Mouse (Mus musculus) kidney, adult 18-20 months (tissue): ENCODE data around the gene Rimbp2.

Source experiments
- DNase-seq: peaks from one replicate; pipeline ENCODE4 v3.0.0; 2021

Rimbp2 gene

DNA sequence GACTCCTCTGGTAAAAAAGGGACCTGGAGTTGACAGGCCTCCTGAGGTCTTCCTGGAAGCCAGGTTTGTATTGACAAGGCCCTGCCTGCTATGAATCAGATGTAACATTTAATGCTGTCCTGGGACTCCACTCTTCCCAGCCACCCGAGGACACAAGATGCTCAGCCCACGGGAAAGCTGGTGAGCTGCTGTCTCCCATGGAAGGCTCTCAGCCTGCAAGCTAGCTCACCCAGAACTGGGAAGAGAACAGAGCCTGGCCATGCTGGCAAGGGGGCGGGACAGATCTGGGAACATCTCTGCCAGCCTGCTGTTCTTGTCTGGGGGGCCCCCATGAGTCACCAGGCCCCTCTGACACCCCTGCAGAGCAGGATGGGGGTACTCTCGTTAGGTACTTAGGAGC lies 111.7 kb downstream of the Rimbp2 start:
- DNase-seq, result no peak

DNA sequence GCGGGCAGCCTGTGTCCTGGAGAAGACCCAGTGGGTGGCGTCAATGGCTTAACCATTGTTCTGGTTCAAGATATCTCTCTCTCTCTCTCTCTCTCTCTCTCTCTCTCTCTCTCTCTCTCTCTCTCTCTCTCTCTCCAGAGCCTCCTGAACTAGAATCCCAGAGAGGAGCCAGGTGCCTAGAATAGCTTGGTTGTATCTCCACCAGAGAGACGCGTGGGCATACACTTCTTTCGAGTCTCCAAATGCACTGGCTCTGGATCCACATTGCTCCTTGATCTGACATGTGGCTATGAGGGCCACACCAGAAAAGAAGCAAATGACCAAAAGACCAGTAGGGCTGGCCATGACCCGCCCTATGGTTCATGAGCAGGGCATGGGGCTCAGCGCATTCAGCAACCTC lies 116.2 kb downstream of the Rimbp2 start:
- no peak for DNase-seq

DNA sequence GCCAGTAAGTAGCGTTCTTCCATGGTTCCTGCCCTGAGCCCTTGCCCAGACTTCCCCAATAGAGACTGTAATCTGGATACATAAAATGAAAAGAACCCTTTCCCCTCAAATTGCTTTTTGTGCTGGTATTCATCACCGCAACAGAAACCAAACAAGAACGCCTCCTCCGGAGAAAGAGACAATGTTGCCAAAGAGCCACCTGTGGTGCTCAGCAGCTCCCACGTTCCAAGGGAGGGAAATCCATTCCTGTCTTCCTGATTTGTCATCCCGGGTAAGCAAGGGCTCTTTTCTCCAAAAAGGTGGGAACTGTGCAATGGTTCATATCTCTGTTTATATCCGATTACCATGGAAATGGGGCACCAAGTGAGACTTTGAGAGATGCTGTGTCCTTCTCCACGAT lies 119.2 kb downstream of the Rimbp2 start:
- no peak for DNase-seq

DNA sequence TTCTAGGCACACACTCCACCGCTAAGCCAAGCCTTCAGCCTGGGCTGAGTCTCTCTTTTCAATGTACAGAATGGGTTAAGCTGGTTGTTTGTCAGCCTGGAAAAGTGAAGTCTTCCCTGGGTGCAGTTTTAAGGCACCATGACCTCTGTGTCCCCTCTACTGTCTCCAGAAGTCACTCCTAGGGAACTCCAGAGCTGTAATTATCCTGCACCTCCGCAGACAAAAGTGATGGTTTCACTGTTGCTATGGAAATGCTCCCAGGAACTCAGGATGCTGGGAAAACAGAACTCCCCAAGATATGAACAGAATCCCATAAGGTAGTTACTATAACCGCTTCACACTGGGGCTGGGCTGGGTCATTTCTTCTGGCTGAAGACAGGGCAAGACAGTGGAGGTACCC lies 130.4 kb downstream of the Rimbp2 start:
- no peak for DNase-seq

DNA sequence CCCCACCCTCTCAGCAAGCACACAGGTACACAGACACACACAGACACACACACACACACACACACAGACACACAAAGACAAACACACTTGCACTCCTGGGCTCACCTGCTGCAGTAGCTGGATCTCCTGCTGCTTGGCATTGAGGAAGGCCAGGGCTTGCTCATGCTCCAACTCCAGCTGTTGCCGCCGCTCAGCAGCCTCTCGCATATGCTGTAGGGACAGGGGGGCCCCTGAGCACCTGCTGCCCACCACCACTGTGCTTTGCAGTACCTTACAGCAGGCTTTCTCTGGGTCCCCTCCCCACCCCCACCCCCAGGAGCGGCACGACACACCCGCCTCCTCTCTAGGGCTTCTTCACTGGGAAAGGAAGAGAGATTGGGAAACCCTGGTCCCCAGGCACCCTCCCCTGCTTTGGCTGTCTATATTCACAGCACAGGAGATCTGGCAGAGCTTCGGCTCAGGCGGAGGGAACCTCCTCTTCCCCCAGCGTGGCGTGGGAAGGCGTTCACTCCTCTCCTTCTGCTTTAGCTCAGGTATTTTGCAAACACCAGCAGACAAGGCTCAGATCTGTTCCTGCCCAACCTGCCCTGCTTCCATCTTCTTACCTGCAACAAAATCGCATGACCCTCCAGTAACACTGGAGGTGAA lies 133.5 kb downstream of the Rimbp2 start:
- no peak for DNase-seq

DNA sequence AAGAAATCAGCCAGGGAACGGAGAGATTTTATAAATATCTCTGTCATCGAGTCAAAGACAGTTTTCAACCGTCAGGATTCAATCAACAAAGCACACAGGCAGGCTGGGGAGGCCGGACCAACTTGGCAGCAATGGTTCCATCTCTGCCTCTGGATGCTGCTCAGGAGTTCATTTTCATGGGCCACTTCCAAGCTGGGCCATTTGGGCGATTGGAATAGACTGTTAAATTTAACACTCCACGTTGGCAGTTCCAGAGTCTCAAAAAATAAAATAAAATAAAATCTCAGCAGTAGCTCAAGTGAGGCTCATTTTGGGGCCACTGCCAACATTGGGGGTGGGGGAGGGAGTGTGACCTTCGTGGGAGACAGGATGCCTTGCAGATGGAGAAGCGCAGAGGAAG lies 137.7 kb downstream of the Rimbp2 start:
- DNase-seq, result no peak

DNA sequence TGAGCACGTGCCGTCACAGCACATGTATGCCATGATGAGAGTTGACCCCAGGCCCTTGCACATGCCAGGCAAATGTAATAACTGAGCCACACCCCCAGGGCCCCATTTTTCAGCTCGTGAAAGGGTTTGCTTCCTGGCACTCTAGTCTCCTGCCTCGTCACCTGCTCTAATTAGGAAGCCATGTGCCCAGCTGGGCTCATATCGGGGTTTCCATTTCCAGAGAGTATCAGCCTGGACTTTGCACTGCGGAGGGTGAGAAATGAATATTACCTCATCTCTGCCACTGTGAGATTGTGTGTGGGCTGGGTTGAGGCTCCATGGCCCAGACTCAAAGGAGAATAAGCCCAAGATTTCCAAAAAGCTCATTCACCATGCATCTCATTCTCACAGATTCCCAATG lies 138.2 kb downstream of the Rimbp2 start:
- DNase-seq, result no peak

DNA sequence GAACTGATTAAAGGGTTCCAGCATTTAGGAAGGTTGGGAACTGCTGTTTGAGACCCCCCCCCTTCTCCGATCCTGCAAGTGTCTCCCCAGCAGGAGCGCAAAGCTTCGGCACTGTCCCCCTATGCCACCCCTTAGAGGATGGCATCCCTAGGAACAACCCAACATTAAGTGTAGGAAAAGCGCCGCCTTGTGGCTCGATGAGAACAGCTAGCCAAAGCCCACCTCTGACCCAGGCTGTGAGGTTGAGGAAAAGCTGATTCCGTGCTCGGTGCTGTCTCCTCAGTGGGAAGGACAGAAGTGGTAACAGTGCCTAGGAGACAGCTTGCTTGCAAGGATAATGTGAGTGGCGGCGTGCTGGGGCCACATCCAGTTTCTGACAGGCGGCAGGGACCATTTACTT lies 140.2 kb downstream of the Rimbp2 start:
- DNase-seq, result no peak

DNA sequence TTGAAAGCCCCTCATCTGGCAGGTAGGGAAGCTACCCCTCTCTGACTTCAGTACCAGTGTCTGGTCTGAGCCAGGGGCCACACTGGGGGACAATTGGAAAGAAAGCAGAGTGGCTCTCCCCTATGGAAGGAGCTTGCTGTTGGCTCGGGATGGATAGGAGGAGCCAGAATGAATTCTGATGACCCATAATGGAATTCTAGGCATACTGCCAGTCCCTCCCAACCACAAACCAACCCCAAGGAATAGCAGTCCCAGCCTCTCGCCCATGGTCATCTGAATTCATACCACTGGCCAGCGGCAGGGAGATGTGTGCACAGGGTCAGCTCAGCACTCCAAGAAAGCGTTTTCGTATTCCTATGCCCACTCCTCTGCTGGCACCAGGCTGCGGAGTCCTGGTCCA lies 141.9 kb downstream of the Rimbp2 start:
- DNase-seq, result no peak

DNA sequence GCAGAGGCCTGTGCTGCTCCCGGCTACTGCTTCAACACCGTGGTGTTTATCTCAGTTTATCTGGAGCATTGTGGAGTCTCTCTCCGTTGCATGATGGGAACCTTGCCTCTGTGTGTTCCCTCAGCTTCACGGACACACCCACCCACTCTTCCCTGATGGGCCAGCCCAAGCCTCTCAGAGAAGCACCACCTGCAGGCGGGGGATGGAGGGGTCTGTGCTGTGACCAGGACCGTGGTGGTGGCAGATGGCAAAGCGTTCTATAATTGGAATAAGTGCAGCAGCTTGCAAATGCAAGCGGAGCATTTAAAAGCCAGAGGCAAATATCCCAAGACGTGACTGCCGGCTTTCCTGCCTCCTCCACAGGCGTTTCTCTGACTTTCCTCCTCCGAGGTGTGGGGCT lies 143.3 kb downstream of the Rimbp2 start:
- no peak for DNase-seq

DNA sequence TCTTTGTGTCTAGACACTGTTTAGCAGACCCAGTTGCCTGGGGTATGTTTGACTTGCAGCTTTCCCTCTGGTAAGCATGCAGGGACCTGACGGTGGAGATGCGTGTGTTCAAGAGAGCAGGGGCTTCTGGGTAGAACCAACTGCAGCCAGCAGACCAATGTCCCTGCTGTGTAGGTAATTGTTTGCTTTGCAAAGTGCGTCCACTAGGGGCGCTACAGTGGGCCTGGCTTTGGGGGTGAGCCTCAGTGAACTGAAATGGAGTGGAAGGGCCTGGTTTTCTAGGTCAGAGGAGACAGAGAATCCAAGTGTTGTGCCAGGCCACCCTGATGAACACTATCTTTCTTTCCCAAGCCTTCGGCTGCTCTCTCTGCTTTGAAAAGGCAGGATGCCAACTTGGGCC lies 143.9 kb downstream of the Rimbp2 start:
- DNase-seq, result peak; percentile 12

DNA sequence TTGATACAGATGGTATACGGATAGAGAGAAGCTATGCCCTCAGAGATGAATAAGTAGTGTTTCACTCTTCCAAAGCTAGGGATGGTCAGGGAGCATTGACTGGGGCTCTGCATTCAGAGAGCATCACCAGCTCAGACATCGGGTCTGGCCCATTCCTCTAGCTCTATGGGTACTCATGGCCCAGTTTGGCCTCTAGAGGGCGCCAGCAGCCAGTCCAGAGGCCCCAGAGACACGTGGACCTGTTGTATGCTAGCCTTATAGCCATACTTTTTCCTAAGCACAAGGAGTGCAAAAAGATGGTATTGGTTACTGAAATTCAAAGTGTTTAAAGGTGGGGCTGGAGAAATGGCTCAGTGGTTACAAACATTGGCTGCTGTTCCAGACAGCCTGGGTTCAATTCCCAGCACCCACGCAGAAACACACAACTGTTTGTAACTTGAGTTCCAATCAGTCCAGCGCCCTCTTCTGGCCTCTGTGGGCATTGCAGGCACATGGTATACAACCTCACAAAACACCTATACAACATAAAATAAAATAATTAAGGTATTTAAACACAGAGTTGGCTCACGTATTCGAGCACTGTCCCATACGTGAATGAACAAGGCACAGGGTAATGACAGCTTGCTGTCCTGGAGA lies 144.6 kb downstream of the Rimbp2 start:
- DNase-seq, result peak; percentile 18

DNA sequence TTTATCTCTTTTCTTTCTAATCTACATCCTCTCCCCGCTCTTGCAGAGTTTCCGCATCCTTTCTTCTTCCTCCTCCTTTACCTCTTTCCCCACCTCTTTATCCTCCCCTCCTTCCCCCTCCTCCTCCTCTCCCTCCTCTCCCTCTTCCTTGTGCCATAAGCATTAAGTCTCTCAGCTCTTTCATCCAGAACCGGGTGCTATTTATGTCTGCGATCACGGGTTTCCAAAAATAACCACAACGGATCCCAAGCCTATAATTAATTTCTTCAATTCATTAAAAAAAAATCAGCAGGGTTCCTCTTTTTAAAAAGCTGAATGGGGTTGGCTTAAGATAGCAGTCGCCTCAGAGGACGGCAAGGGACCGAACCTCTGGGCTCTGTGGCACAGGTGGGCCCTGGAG lies 145.9 kb downstream of the Rimbp2 start:
- DNase-seq, result no peak

DNA sequence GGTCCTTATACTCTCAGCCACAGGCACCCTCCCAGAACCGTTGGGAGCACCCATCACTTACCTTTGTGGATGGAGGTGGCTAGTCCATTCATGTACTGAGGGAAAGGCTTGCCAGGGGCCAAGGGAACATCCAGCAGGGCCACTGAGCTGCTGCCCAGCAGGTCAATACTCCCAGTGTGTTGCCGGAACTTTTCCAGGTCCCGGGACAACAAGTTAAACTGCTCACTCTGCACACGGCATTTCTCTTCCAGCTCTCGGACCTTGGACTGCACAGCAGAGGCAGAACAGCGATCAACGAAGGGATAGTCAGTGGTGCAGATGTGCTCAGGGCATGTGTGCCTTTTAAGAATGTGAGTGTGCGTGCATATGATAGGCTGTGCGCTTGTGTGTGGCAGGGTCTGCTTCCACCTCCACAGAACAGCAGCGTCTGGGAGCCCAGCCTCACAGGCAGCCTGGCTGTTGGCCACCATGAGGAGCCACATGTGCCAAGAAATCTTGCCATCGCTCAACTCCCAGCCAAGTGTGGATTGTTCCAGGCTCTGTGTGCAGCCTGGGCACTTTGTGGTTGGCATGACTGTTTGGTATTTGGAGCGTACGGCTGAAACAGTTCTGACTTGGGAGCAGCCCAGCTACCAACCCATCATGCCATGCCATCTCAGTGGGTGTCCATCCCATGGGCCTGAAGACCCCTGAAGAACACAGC lies 146.8 kb downstream of the Rimbp2 start:
- DNase-seq, result no peak

DNA sequence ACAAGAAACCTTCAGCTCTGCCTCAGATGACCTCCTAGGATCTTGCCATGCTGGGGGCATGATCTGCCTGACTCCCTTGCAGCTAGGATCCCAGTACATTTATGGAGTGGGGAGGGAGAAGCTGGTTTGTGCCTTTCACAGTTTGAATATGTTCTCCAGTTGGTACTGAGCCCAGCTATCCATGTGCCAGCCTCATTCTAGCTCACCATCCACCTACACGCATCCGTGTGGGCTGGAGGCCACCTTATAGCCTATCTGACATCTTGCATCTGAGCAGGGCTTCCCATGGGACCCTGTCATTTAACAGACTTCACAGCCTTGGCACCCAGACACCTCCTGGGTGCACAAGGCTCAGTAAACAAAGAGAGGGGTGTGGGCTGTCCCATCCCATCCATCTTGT lies 148.2 kb downstream of the Rimbp2 start:
- no peak for DNase-seq

DNA sequence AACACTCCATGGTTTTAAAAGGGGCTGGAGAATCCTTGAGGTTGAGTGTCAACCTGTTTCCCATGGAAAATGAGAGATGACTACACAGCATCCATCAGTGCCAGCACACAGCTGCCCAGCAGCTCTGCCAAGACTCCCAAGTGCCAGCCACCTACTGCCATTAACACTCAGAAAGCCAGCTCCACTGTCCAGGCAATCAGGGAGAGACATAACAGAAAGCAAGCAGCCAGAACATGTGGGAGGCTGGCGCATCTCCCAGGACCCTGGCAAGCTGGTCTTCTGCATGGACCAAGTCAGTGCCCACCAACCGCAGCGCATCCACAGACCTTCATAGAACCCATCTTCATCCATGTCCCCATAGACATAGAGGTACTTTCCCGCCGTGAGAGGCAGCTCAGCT lies 152.7 kb downstream of the Rimbp2 start:
- no peak for DNase-seq

DNA sequence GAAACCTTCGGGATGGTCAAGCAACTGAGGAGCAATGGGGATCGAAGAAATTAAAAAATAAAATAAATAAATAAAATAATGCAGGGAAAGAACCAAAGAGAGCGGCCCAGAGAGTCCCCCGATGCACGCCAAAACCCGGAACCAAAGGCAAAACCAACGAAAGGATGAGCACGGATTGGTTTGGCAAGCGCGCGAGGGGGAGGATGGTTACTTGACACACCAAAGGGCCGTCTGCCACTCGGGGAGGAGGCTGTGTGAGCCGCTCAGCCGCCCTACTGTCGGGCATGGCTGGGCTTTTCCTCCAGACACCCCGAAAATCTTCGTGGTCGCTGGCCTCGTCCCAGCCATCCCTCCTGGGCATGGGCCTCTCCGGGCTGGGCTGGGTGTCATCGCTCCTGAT lies 171.7 kb downstream of the Rimbp2 start:
- no peak for DNase-seq

DNA sequence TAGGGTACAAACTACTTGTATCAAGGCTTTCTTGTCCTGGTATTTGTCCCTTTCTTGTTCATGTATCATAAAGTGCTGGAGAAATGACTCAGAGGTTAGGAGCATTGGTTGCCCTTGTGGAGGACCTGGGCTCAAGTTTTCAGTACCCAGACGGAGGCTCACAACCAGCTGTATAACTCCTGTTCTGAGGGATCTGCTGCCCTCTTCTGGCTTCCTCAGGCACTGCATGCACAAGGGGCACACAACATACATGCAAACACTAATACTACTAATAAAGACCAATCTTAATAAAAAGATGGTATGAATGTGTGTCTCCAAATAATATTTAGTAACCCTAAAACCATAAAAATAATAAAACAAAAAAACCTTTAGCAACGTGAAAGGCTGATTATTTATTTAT lies 176.9 kb downstream of the Rimbp2 start:
- no peak for DNase-seq

DNA sequence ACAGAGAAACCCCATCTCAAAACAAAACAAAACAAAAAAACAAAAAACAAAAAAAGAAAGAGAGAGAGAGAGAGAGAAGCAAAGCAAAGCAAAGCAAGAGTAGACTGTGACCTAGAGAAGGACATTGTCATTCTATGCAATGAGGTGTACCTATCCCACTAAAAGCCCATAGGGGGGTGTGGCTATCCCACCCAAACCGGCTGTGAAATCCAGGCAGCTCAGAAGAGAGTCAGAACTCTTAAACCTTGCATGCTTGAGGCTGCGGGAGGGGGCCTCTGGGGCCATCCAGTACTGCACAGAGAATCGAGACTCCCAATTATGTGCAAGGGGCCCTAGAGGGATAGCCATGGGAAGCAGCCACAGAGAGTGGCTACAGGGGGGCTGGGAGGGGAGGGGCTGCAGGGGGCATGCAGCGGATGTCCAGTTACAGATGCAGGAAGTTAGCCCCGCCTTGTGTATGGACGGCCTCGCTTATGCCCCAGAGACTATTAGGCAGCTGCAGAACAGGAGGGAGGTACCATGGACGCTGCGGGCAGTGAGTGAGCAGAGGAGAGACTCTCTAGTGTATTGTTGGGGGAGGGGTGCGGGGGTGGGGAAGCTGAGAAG lies 184.2 kb downstream of the Rimbp2 start:
- no peak for DNase-seq

DNA sequence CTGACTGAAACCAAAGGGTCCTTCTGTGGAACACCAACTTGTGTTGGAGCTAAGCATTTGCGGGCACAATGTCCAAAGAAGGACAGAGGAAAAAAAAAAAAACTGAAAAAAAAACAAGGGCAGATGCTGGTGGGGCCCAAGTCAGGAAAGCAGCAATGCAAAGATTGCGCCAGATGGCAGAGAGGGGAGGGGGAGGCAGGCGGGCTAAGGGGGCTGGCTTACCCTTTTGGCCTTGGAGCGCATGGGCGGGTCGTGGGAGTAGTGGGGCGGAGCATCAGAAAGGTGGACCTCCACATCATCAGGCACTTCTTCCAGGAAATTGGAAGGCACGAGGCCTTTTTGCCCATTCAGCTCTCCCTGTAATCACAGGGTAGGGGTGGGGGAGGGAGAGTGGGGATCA lies 192.2 kb downstream of the Rimbp2 start:
- DNase-seq, result no peak

DNA sequence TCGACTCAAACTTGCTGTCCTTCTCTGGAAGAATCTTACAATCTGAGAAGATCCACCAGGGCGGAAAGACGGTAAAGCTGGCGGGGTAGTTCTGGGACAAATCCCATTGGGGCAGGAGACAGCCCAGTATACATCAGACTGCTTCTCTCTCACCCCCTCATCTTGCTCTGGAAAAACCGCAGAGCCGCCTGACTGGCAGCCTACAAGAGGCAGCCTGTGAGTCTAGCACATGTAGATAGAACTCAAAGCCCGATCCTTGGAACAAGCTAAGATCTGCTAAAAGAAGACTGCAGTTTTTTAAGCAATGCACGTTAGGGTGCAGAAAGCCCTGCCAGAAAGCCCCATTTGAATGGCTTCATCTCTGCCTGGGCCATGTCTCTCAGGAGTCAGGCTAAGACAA lies 207.0 kb downstream of the Rimbp2 start:
- DNase-seq, result no peak

DNA sequence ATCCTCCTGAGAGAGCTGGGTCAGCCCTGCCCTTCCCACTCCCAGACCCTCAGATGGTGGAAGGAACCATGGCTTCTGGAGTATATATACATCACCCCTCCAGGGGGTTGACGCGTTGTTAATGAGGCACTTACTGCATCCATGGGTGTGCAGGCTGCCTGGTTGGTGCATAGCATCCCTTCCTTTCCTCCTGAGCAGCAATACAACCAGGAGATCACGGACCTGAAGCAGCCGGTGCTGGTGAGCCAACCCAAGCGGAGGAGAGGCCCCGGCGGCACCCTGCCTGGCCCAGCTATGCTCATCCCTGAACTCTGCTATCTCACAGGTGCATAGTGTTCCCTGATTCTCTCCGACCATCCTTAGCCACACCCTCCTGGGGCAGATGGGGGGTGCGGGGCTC lies 208.1 kb downstream of the Rimbp2 start:
- no peak for DNase-seq

DNA sequence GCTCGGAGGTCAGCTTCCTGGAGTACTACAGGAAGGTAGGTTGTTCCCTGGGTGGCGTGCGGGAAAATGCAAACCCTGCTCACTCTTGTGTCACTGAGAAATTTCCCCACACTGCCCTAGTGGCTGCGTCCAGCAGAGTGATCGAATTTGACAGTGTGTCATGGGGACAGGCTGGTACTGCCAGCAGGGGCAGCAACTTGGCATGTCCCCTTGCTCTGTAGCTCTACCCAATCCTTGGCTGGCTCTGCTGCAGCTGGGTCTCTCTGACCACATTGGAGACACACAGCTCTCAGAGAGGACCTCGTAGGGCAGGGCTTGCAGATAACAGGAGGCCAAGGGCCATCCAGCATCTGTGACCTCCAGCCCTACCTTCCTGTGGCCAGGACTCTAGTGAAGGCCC lies 208.9 kb downstream of the Rimbp2 start:
- no peak for DNase-seq

DNA sequence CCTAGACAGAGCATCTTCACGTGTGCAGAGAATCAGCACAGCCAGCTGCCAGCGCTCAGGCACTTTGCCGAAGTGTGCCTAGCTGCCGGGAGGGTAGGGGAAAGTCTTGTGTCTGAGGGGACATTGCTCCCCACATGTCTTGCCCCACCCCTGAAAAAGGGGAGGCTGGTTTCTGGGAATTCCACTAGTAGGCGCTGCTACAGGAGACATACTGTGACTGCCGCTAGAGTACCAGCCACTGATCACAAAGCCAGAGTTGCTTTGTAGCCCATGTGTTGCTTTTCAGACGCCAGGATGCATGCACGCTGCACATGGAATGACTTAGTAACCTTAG lies 213.5 kb downstream of the Rimbp2 start:
- no peak for DNase-seq
